Mouse (Mus musculus) CH12.LX (cell line): ENCODE measurements at regions not wholly inside any gene's neighbourhood (a gene's known extent, or its start where the extent isn't known, plus 50 kb on each side); places are given as distances from the start of the nearest gene placed in this dataset.
A peak's percentile ranks its signal among the peaks of the same experiment; 100 is the strongest.

Experiments used
- CTCF ChIP-seq, 2 experiments: IDR thresholded peaks in 1 of 2; conservative IDR thresholded peaks in 1 of 2; 2 replicates each; pipeline ENCODE4 v1.5.1; 2011 to 2012; ENCODE audit warnings: low read depth in 2 of 2, low read length in 2 of 2, improper control_type of control experiment in 1 of 2, inconsistent platforms in 1 of 2, mild to moderate bottlenecking in 1 of 2, moderate library complexity in 1 of 2
- MXI1 ChIP-seq: IDR thresholded peaks from 2 replicates; pipeline ENCODE4 v1.6.1; 2011; ENCODE audit warnings: mild to moderate bottlenecking, low read depth, low read length, improper control_type of control experiment
- POLR2AphosphoS2 ChIP-seq: IDR thresholded peaks from 2 replicates; pipeline ENCODE4 v1.6.1; 2011; ENCODE audit warnings: low read depth, low read length, improper control_type of control experiment
- USF1 ChIP-seq: IDR thresholded peaks from 2 replicates; pipeline ENCODE4 v1.6.1; 2014; ENCODE audit warnings: low read depth, mild to moderate bottlenecking, inconsistent platforms, low read length, improper control_type of control experiment

DNA sequence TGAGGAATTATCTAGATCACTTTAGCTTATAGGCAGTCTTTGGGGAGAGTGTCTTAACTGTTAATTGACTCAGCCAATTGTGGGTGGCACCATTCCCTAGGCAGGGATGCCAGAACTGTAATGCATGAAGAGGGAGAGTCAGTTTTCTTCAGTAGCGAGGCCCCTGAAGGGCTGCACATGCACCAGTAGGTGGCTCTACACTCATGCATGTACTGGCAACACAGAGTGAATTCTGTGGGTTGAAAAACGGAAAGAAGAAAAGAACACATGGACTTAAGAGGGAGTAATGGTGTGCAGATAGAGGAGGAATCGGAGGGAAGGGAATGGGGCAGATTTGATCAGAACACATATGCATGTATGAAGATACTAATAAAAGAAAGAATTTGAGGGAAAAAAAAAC lies 232.4 kb upstream of the Fam160b2 start:
- TF ChIP-seq POLR2AphosphoS2: no peak
- no peak for TF ChIP-seq USF1
- TF ChIP-seq MXI1: no peak
- peak in 1 of 2 experiments; percentile 66; a peak in 3 of 4 replicates for TF ChIP-seq CTCF (conservative IDR thresholded peaks at IDR 0.05 in 1 of 2, IDR thresholded peaks at IDR 0.05 in 1 of 2; ENCODE audit: low read depth in 2 of 2, low read length in 2 of 2)
